Mouse (Mus musculus) liver, adult 2 months (tissue): ENCODE measurements around the gene Gm2115. TPM values are rescaled to one million over a fixed set of nuclear protein-coding genes. Genes with fewer than 3 reads are reported as not detected.

Experiments used
- DNase-seq: peaks from one replicate; pipeline ENCODE4 v3.0.0-alpha.2; 2011; ENCODE audit warnings: low read depth, low spot score; ENCODE audit errors: extremely low read depth
- H3K27ac ChIP-seq: fragments of 200-500 bp; replicated peaks from 2 replicates; pipeline ENCODE4 v1.5.1; 2012; ENCODE audit warnings: low read depth, mild to moderate bottlenecking, control low read depth, inconsistent platforms, low read length; ENCODE audit not compliant: insufficient read depth
- H3K27me3 ChIP-seq: fragments of 200-500 bp; 2 replicates; pipeline ENCODE4 v1.6.1; 2012; ENCODE audit warnings: mild to moderate bottlenecking, moderate library complexity, low read length, inconsistent platforms; ENCODE audit not compliant: control insufficient read depth, insufficient read depth
- H3K36me3 ChIP-seq: fragments of 200-500 bp; 2 replicates; pipeline ENCODE4 v1.6.1; 2012; ENCODE audit warnings: low read length, inconsistent platforms; ENCODE audit not compliant: control insufficient read depth, insufficient read depth
- H3K4me1 ChIP-seq: fragments of 200-500 bp; 2 replicates; pipeline ENCODE4 v1.6.1; 2011; ENCODE audit warnings: low read length; ENCODE audit not compliant: control insufficient read depth, insufficient read depth
- H3K4me3 ChIP-seq: fragments of 200-500 bp; 2 replicates; pipeline ENCODE4 v1.5.1; 2011; ENCODE audit warnings: low read depth, mild to moderate bottlenecking, control low read depth, low read length, moderate library complexity; ENCODE audit not compliant: insufficient read depth
- H3K79me2 ChIP-seq: fragments of 200-500 bp; 2 replicates; pipeline ENCODE4 v1.6.1; 2012; ENCODE audit warnings: inconsistent platforms, mild to moderate bottlenecking, low read length, moderate library complexity; ENCODE audit not compliant: control insufficient read depth, insufficient read depth
- H3K9ac ChIP-seq: fragments of 200-500 bp; 2 replicates; pipeline ENCODE4 v1.6.1; 2012; ENCODE audit warnings: low read depth, mild to moderate bottlenecking, control low read depth, inconsistent platforms, low read length
- CTCF ChIP-seq: fragments of 200-500 bp; IDR thresholded peaks from 2 replicates; pipeline ENCODE4 v1.5.1; 2011; ENCODE audit warnings: low read depth, low read length, control low read depth
- POLR2A ChIP-seq: fragments of 200-500 bp; IDR thresholded peaks from 2 replicates; pipeline ENCODE4 v1.6.1; 2011; ENCODE audit warnings: low read length, control low read depth; ENCODE audit not compliant: insufficient read depth; ENCODE audit errors: extremely low read depth
- WGBS: fragments of 180-500 bp; shearing (Covaris S2); methylation state at CpG from one replicate; pipeline ENCODE4 v1.1.7; 2018; 5-methylcytosine and 5-hydroxymethylcytosine counted together
- polyA plus RNA-seq: library from polyadenylated mRNA; depleted of rRNA; stranded (reverse); fragments of >200 nt; gene quantifications from 2 replicates; pipeline ENCODE4 v1.2.3, GENCODE M21; 2012
- total RNA-seq: library from RNA; depleted of rRNA; stranded (reverse); fragments of >200 nt; gene quantifications from 2 replicates; pipeline ENCODE4 v1.2.3, GENCODE M21; 2014

Gm2115 gene
- total and polyA plus RNA-seq, 2 experiments: 0.01 TPM; not detected in 1

- Histone ChIP-seq H3K4me3 (peak within 1 kb of the TSS; percentile 75), H3K27ac (peak within 1 kb of the TSS; percentile 100), H3K4me1 (peaks cover 11% of the 10 kb centered on the region), H3K36me3 (peaks cover 14% of the 10 kb centered on the region), H3K27me3 (no peaks in the 10 kb centered on the region), H3K9ac (peak within 1 kb of the TSS; percentile 90), H3K79me2 (peaks cover 10% of the 10 kb centered on the region; the same call in 1 of the 2 replicates)
- peak; percentile 99 for DNase-seq
- TF ChIP-seq CTCF: 0 out of 2 replicates have a peak, but pooled peaks have one; percentile 10
- no peak; the same call in 1 of the 2 replicates for TF ChIP-seq POLR2A
- 3% methylated on average over 10 of the region's 10 CpGs for WGBS
Observed at GRCm38 (mm10) chr7:84606293-84606749, 77.6 kb downstream of the Gm2115 start, which contains the start of gene Fah. Fah (minus strand) TSS chr7:84606722.

DNA sequence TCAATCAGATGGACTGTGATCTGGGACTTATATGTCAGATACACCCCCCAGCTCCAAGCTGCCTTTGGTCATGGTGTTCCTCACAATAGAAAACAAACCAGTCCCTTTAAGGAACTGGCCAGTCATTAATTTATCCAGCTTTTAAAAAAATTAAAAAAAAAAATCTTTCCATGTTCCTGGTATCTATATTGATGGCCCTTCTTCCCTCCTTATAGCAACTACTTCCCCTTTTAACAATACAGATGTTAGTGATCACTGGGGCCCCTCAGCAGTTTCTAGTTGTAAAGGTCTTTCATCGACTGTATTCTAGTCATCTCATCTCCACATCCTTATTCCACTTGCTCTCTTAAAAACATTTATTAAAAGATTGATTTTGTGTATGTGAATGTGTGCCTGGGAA is 82.9 kb downstream of the Gm2115 start:
- Histone ChIP-seq H3K27ac (no peak overlapping the region), H3K4me1 (peaks cover 2% of the 10 kb centered on the region), H3K36me3 (peaks cover 20% of the 10 kb centered on the region), H3K4me3 (no peak overlapping the region), H3K79me2 (no peaks in the 10 kb centered on the region), H3K9ac (no peak overlapping the region), H3K27me3 (no peaks in the 10 kb centered on the region)
- no peak for TF ChIP-seq POLR2A
- no peak for TF ChIP-seq CTCF
- WGBS: 80% methylated on average over 1 of the region's 1 CpGs
- DNase-seq: no peak

- Histone ChIP-seq H3K79me2 (no peaks in the 10 kb centered on the region), H3K36me3 (peaks cover 27% of the 10 kb centered on the region)
Observed at GRCm38 (mm10) chr7:84612445-84612844, 83.7 kb downstream of the Gm2115 start.

GRCm38 (mm10) chr7:84618951-84619350 is 90.2 kb downstream of the Gm2115 start:
- H3K27ac ChIP-seq: no peak overlapping the region
- H3K27me3 ChIP-seq: no peaks in the 10 kb centered on the region
- no peak overlapping the region for H3K4me3 ChIP-seq
- WGBS: 97% methylated on average over 2 of the region's 2 CpGs
- H3K36me3 ChIP-seq: peaks cover 54% of the 10 kb centered on the region
- H3K9ac ChIP-seq: no peak overlapping the region
- no peak for DNase-seq
- TF ChIP-seq POLR2A (no peak), CTCF (no peak)
- no peaks in the 10 kb centered on the region; the same call in 1 of the 2 replicates for H3K79me2 ChIP-seq
- H3K4me1 ChIP-seq: no peaks in the 10 kb centered on the region

More at GRCm38 (mm10) chr7:84612445-84612844, 83.7 kb downstream of the Gm2115 start:
- TF ChIP-seq CTCF: no peak
- H3K27me3 ChIP-seq: no peaks in the 10 kb centered on the region
- H3K4me3 ChIP-seq: no peak overlapping the region
- WGBS: 75% methylated on average over 4 of the region's 4 CpGs
- no peak overlapping the region for H3K27ac ChIP-seq
- H3K9ac ChIP-seq: no peak overlapping the region
- no peaks in the 10 kb centered on the region for H3K4me1 ChIP-seq
- DNase-seq: no peak

GRCm38 (mm10) chr7:84620956-84621355 is 92.2 kb downstream of the Gm2115 start:
- TF ChIP-seq POLR2A: no peak
- H3K27ac ChIP-seq: no peak overlapping the region
- WGBS: 93% methylated on average over 3 of the region's 3 CpGs
- H3K9ac ChIP-seq: no peak overlapping the region
- H3K27me3 ChIP-seq: no peaks in the 10 kb centered on the region
- H3K79me2 ChIP-seq: no peaks in the 10 kb centered on the region; the same call in 1 of the 2 replicates
- H3K36me3 ChIP-seq: peaks cover 47% of the 10 kb centered on the region
- no peaks in the 10 kb centered on the region for H3K4me1 ChIP-seq
- H3K4me3 ChIP-seq: no peak overlapping the region
- no peak for DNase-seq

DNA sequence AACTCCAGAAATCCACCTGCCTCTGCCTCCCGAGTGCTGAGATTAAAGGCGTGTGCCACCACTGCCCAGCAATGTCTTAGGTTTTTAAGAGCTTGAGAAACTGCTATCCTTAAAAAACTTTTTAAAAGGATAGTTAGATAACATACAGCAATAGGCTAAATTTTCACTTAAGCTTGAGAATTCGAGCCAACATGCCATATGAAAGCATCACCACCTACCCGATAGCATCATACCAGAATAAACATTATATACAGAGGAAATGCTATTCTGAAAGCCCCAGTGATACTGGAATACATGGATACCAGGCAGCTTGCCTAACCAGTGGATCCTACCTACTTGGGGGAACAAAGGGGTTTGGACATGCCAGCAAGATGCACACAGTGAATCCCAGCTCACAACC is 95.0 kb downstream of the Gm2115 start:
- Histone ChIP-seq H3K36me3 (peaks cover 23% of the 10 kb centered on the region), H3K27me3 (no peaks in the 10 kb centered on the region), H3K9ac (no peak overlapping the region), H3K4me3 (no peak overlapping the region), H3K27ac (no peak overlapping the region), H3K4me1 (no peaks in the 10 kb centered on the region), H3K79me2 (no peaks in the 10 kb centered on the region; the same call in 1 of the 2 replicates)
- TF ChIP-seq POLR2A (no peak), CTCF (no peak)
- no peak for DNase-seq
- WGBS: 96% methylated on average over 4 of the region's 4 CpGs
